ENCODE assay signal across 19 mouse cellular contexts in the genomic region with DNA sequence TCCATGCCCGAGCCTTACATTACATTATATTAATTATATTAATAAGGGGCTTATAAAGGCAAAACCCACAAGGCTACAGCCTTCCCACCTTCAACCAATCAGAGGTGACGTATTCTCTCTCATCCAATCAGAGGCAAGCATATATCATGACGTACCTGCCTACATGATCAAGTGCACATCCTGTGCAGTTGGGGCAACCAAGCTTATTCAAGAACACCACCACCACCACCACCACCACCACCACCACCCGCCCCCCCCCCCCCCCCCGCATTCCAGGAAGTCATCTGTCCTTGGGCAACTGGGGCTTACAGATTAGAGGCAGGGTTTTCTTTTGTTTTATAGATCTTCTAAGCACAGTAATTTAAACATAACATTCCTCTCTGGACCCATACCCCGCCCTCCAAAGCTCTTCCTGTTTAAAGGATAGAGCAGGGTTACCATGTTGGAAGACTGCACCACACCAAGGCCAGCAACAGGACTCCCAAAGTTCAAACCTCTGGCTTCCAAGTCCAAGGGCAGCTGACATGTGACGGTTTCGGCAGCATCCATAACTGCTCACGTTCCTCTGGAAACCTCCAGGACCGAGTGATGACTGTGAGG.
"Had no signal": no experiment of that assay in that cellular context is flagged by ENCODE, and none has a peak within 500 bp of the region (broad histone marks: within the 10 kb centered on the region; RNA-seq: fewer than 3 reads in every experiment).

No protein-coding gene starts in this region.

- DNase-seq: lung, adult 18-20 months; lung, embryonic 14.5 days; lung, postnatal 4 days; retina, postnatal 1 day; right cerebral cortex, adult 18-20 months; right cerebral cortex, postnatal 25 days; right cerebral cortex, postnatal 4 days; spleen, adult 18-20 months; thymus, adult 18-20 months; thymus, postnatal 14 days; thymus, postnatal 36 days had no signal

- H3K9ac ChIP-seq: liver, embryonic 14.5 days; lung, embryonic 14.5 days; midbrain, embryonic 13.5 days; midbrain, embryonic 15.5 days; neural tube, embryonic 13.5 days; neural tube, embryonic 15.5 days had no signal

- H3K9me3 ChIP-seq: midbrain, embryonic 13.5 days; midbrain, embryonic 15.5 days; neural tube, embryonic 13.5 days; neural tube, embryonic 15.5 days had no signal

- H3K36me3 ChIP-seq: midbrain, embryonic 13.5 days; midbrain, embryonic 15.5 days; neural tube, embryonic 13.5 days; neural tube, embryonic 15.5 days had no signal

- H3K4me2 ChIP-seq: lung, embryonic 14.5 days; midbrain, embryonic 11.5 days; midbrain, embryonic 13.5 days; midbrain, embryonic 15.5 days; neural tube, embryonic 13.5 days; neural tube, embryonic 15.5 days had no signal

- H3K27ac ChIP-seq: liver, embryonic 14.5 days; midbrain, embryonic 13.5 days; midbrain, embryonic 15.5 days; neural tube, embryonic 13.5 days; neural tube, embryonic 15.5 days had no signal

- H3K4me1 ChIP-seq: megakaryocyte, embryonic 14.5 days; midbrain, embryonic 13.5 days; midbrain, embryonic 15.5 days; neural tube, embryonic 13.5 days; neural tube, embryonic 15.5 days had no signal

- ATAC-seq: midbrain, embryonic 13.5 days; midbrain, embryonic 15.5 days had no signal

- H3K4me3 ChIP-seq: megakaryocyte, embryonic 14.5 days; midbrain, embryonic 13.5 days; midbrain, embryonic 15.5 days; myocyte; neural tube, embryonic 13.5 days; neural tube, embryonic 15.5 days had no signal
